Mouse (Mus musculus) MEL (cell line): ENCODE measurements around the gene Tnnt2. TPM values are rescaled to one million over a fixed set of nuclear protein-coding genes. Genes with fewer than 3 reads are reported as not detected.

ENCODE experiments used
- DNase-seq: peaks from one replicate; pipeline ENCODE4 v3.0.0; 2011; ENCODE audit warnings: low read depth, low spot score
- H3K27ac ChIP-seq: 2 replicates; pipeline ENCODE4 v1.5.1; 2012; ENCODE audit warnings: low read depth, mild to moderate bottlenecking, control low read depth, low read length, moderate library complexity; ENCODE audit not compliant: control insufficient read depth
- H3K27me3 ChIP-seq, 2 experiments: fragments of 150-350 bp in 1 of 2; sonication (generic) in 1 of 2; 2 replicates each; pipeline ENCODE4 v1.6.1; 2012; ENCODE audit warnings: low read length in 2 of 2, mild to moderate bottlenecking in 2 of 2, improper control_type of control experiment in 1 of 2, moderate library complexity in 1 of 2; ENCODE audit not compliant: insufficient read depth in 2 of 2, control insufficient read depth in 1 of 2
- H3K36me3 ChIP-seq, 2 experiments: 2 replicates each; pipeline ENCODE4 v1.6.1; 2012 to 2014; ENCODE audit warnings: low read length in 2 of 2, improper control_type of control experiment in 1 of 2, inconsistent platforms in 1 of 2, mild to moderate bottlenecking in 1 of 2; ENCODE audit not compliant: insufficient read depth in 2 of 2, control insufficient read depth in 1 of 2
- H3K4me1 ChIP-seq, 2 experiments: fragments of 150-350 bp in 1 of 2; sonication (generic) in 1 of 2; 2 replicates each; pipeline ENCODE4 v1.6.1; 2012; ENCODE audit warnings: low read length in 2 of 2, improper control_type of control experiment in 1 of 2, mild to moderate bottlenecking in 1 of 2; ENCODE audit not compliant: insufficient read depth in 2 of 2, control insufficient read depth in 1 of 2
- H3K4me3 ChIP-seq, 2 experiments: fragments of 150-350 bp in 1 of 2; sonication (generic) in 1 of 2; 2 replicates each; pipeline ENCODE4 v1.5.1; 2012; ENCODE audit warnings: low read depth in 2 of 2, low read length in 2 of 2, mild to moderate bottlenecking in 2 of 2, moderate library complexity in 2 of 2, control low read depth in 1 of 2, improper control_type of control experiment in 1 of 2; ENCODE audit not compliant: control insufficient read depth in 1 of 2, insufficient read depth in 1 of 2
- H3K79me2 ChIP-seq: 2 replicates; pipeline ENCODE4 v1.6.1; 2012; ENCODE audit warnings: mild to moderate bottlenecking, low read length, moderate library complexity; ENCODE audit not compliant: control insufficient read depth, poor library complexity, insufficient read depth
- H3K9ac ChIP-seq: 2 replicates; pipeline ENCODE4 v1.6.1; 2012; ENCODE audit warnings: low read depth, mild to moderate bottlenecking, control low read depth, low read length, moderate library complexity; ENCODE audit not compliant: control insufficient read depth, poor library complexity, severe bottlenecking
- H3K9me3 ChIP-seq: fragments of 150-350 bp; sonication (generic); replicated peaks from 2 replicates; pipeline ENCODE4 v1.6.1; 2012; ENCODE audit warnings: mild to moderate bottlenecking, low read length, improper control_type of control experiment, moderate library complexity; ENCODE audit not compliant: insufficient read depth
- GABPA ChIP-seq: IDR thresholded peaks from 2 replicates; pipeline ENCODE4 v1.6.1; 2012; ENCODE audit warnings: low read depth, mild to moderate bottlenecking, inconsistent platforms, low read length, improper control_type of control experiment, moderate library complexity
- JUND ChIP-seq: IDR thresholded peaks from 2 replicates; pipeline ENCODE4 v1.6.1; 2011; ENCODE audit warnings: low read depth, mild to moderate bottlenecking, improper control_type of control experiment, low read length
- MAFK ChIP-seq: IDR thresholded peaks from 2 replicates; pipeline ENCODE4 v1.6.1; 2011; ENCODE audit warnings: low read depth, mild to moderate bottlenecking, low read length, improper control_type of control experiment, borderline replicate concordance
- MXI1 ChIP-seq: IDR thresholded peaks from 2 replicates; pipeline ENCODE4 v1.6.1; 2011; ENCODE audit warnings: mild to moderate bottlenecking, low read depth, low read length, improper control_type of control experiment
- MYB ChIP-seq: IDR thresholded peaks from 2 replicates; pipeline ENCODE4 v1.6.1; 2011; ENCODE audit warnings: mild to moderate bottlenecking, low read depth, low read length, improper control_type of control experiment
- MYC ChIP-seq: IDR thresholded peaks from 2 replicates; pipeline ENCODE4 v1.6.1; 2011; ENCODE audit warnings: low read depth, mild to moderate bottlenecking, low read length, improper control_type of control experiment, moderate library complexity
- POLR2A ChIP-seq, 2 experiments: IDR thresholded peaks; 2 replicates each; pipeline ENCODE4 v1.6.1; 2011 to 2012; ENCODE audit warnings: low read length in 2 of 2, mild to moderate bottlenecking in 2 of 2, control low read depth in 1 of 2, improper control_type of control experiment in 1 of 2, low read depth in 1 of 2, moderate library complexity in 1 of 2; ENCODE audit not compliant: control insufficient read depth in 1 of 2, insufficient read depth in 1 of 2, poor library complexity in 1 of 2
- RAD21 ChIP-seq: IDR thresholded peaks from 2 replicates; pipeline ENCODE4 v1.6.1; 2011; ENCODE audit warnings: mild to moderate bottlenecking, low read depth, low read length, improper control_type of control experiment
- RCOR1 ChIP-seq: IDR thresholded peaks from 2 replicates; pipeline ENCODE4 v1.6.1; 2012; ENCODE audit warnings: low read depth, mild to moderate bottlenecking, inconsistent platforms, low read length, improper control_type of control experiment
- SMC3 ChIP-seq: IDR thresholded peaks from 2 replicates; pipeline ENCODE4 v1.6.1; 2011; ENCODE audit warnings: low read depth, low read length, improper control_type of control experiment
- TAL1 ChIP-seq: IDR thresholded peaks from 2 replicates; pipeline ENCODE4 v1.6.1; 2012; ENCODE audit warnings: mild to moderate bottlenecking, inconsistent platforms, low read length, moderate library complexity, mixed read lengths
- TBP ChIP-seq: IDR thresholded peaks from 2 replicates; pipeline ENCODE4 v1.8.0; 2011; ENCODE audit warnings: low read depth, low read length, improper control_type of control experiment
- TCF12 ChIP-seq: IDR thresholded peaks from 2 replicates; pipeline ENCODE4 v1.6.1; 2014; ENCODE audit warnings: low read depth, mild to moderate bottlenecking, inconsistent platforms, low read length, improper control_type of control experiment, moderate library complexity
- USF2 ChIP-seq, 2 experiments: IDR thresholded peaks; 2 replicates each; pipeline ENCODE4 v1.6.1; 2011 to 2012; ENCODE audit warnings: improper control_type of control experiment in 2 of 2, low read length in 2 of 2, borderline replicate concordance in 1 of 2, inconsistent platforms in 1 of 2, low read depth in 1 of 2, mild to moderate bottlenecking in 1 of 2; ENCODE audit not compliant: insufficient read depth in 1 of 2
- ZC3H11A ChIP-seq: IDR thresholded peaks from 2 replicates; pipeline ENCODE4 v1.6.1; 2012; ENCODE audit warnings: low read depth, mild to moderate bottlenecking, inconsistent platforms, low read length, improper control_type of control experiment
- polyA plus RNA-seq, 2 experiments: library from polyadenylated mRNA; stranded (reverse) in 1 of 2; unstranded in 1 of 2; fragments of >175 nt in 1 of 2; fragments of >200 nt in 1 of 2; gene quantifications; 2 replicates each; pipeline versions ENCODE4 v1.2.1 to v1.2.4; 2012; ENCODE audit warnings: low replicate concordance in 2 of 2, low read depth in 1 of 2; ENCODE audit not compliant: insufficient read length in 2 of 2, insufficient read depth in 1 of 2, missing spikeins in 1 of 2
- total RNA-seq: library from RNA; depleted of rRNA; stranded (reverse); fragments of 300-350 nt; gene quantifications from 2 replicates; pipeline ENCODE4 v1.2.3, GENCODE M21; 2012

The Tnnt2 gene
- total and polyA plus RNA-seq, 3 experiments = not detected

- Histone ChIP-seq H3K36me3 (no peaks in the 10 kb centered on the region), H3K4me3 (no peak overlapping the region), H3K27ac (no peak overlapping the region), H3K4me1 (no peaks in the 10 kb centered on the region; a peak in 1 of 4 replicates), H3K79me2 (no peaks in the 10 kb centered on the region), H3K9ac (no peak overlapping the region)
- no peak for DNase-seq
- no peak for TF ChIP-seq TBP
- TF ChIP-seq MXI1 = no peak
- TF ChIP-seq, all 39 proteins: peak for 0
- Histone ChIP-seq H3K27me3 (peaks cover 7 to 21% of the 10 kb centered on the region in 2 experiments), H3K9me3 (no peaks in the 10 kb centered on the region)
Observed at GRCm38 (mm10) chr1:135814531-135814930, 21.6 kb upstream of the Tnnt2 start.

- no peaks in the 10 kb centered on the region for H3K79me2 ChIP-seq
- H3K9me3 ChIP-seq = no peaks in the 10 kb centered on the region
- peaks cover 7 to 34% of the 10 kb centered on the region in 2 experiments for H3K27me3 ChIP-seq
- no peak overlapping the region for H3K9ac ChIP-seq
- H3K36me3 ChIP-seq = no peaks in the 10 kb centered on the region
- DNase-seq = no peak
- no peaks in the 10 kb centered on the region for H3K4me1 ChIP-seq
- H3K27ac ChIP-seq = no peak overlapping the region
- H3K4me3 ChIP-seq = no peak overlapping the region
- no peak for TF ChIP-seq TAL1
- no peak for TF ChIP-seq GABPA
- TF ChIP-seq MAFK = no peak
- no peak for TF ChIP-seq USF2 (IDR thresholded peaks at IDR 0.05; ENCODE audit: borderline replicate concordance in 1 of 2, insufficient read depth in 1 of 2, low read depth in 1 of 2, low read length in 2 of 2)
- no peak for TF ChIP-seq POLR2A (IDR thresholded peaks at IDR 0.05; ENCODE audit: control insufficient read depth in 1 of 2, insufficient read depth in 1 of 2, low read depth in 1 of 2, low read length in 2 of 2, poor library complexity in 1 of 2)
- TF ChIP-seq TCF12 = no peak
- no peak for TF ChIP-seq JUND
- no peak for TF ChIP-seq ZC3H11A
- TF ChIP-seq RCOR1 = no peak
- TF ChIP-seq RAD21 = no peak
Observed at GRCm38 (mm10) chr1:135817595-135817994, 18.6 kb upstream of the Tnnt2 start.

- no peak within 1 kb of the TSS for H3K27ac ChIP-seq
- peaks cover 9 to 39% of the 10 kb centered on the region in 2 experiments for H3K27me3 ChIP-seq
- H3K36me3 ChIP-seq = no peaks in the 10 kb centered on the region
- TF ChIP-seq MYC (no peak), MYB (no peak), SMC3 (no peak)
- no peaks in the 10 kb centered on the region for H3K79me2 ChIP-seq
- no peaks in the 10 kb centered on the region for H3K9me3 ChIP-seq
- no peak within 1 kb of the TSS for H3K4me3 ChIP-seq
- no peak for DNase-seq
- H3K4me1 ChIP-seq = no peaks in the 10 kb centered on the region
- H3K9ac ChIP-seq = no peak within 1 kb of the TSS
Observed at GRCm38 (mm10) chr1:135818481-135819086, 17.6 kb upstream of the Tnnt2 start, which contains the start of gene Lad1. Lad1 (plus strand) TSS chr1:135818598.
